Mouse (Mus musculus): Measurements from ENCODE around the gene Stard8. TPM values are rescaled to one million over a fixed set of nuclear protein-coding genes. Genes with fewer than 3 reads are reported as not detected.

Gene Stard8
- polyA plus RNA-seq, 2 experiments, result 2.0 to 2.2 TPM

GRCm38 (mm10) chrX:99011281-99011680 is 8.2 kb downstream of the Stard8 start:
- ATAC-seq (ENCODE audit: insufficient read depth), result no peak
- no peak for TF ChIP-seq CTCF (IDR thresholded peaks at IDR 0.05; ENCODE audit: low read depth)
- no peak for TF ChIP-seq EP300 (IDR thresholded peaks at IDR 0.05; ENCODE audit: low read depth)
- no peak for DNase-seq (ENCODE audit: low read depth in 3 of 3, low spot score in 3 of 3)
- Histone ChIP-seq H3K27me3 (ENCODE audit: control insufficient read depth, insufficient read depth, low read length) (no peaks in the 10 kb centered on the region), H3K36me3 (replicated peaks; ENCODE audit: control insufficient read depth, insufficient read depth, low read depth) (no peaks in the 10 kb centered on the region), H3K4me2 (ENCODE audit: low read depth) (no peak overlapping the region), H3K9ac (replicated peaks) (no peak overlapping the region), H3K4me3 (ENCODE audit: insufficient read depth in 1 of 2, low read depth in 2 of 2, low read length in 2 of 2) (no peak overlapping the region), H3K27ac (no peak overlapping the region), H3K4me1 (replicated peaks; ENCODE audit: control insufficient read depth in 2 of 2, insufficient read depth in 2 of 2, low read length in 1 of 2) (peaks cover 0 to 3% of the 10 kb centered on the region in 2 experiments; a peak in 1 of 4 replicates), H3K9me3 (ENCODE audit: control insufficient read depth, low read length) (no peaks in the 10 kb centered on the region)
- 35% methylated on average over 3 of the region's 3 CpGs for WGBS (ENCODE audit: insufficient replicate concordance)

GRCm38 (mm10) chrX:99012486-99012885 is 9.4 kb downstream of the Stard8 start:
- DNase-seq (ENCODE audit: low read depth in 3 of 3, low spot score in 3 of 3) (no peak), ATAC-seq (ENCODE audit: insufficient read depth) (no peak)
- no peak overlapping the region for H3K27ac ChIP-seq
- H3K27me3 ChIP-seq (ENCODE audit: control insufficient read depth, insufficient read depth, low read length), result no peaks in the 10 kb centered on the region; the same call in 1 of the 2 replicates
- peaks cover 0 to 3% of the 10 kb centered on the region in 2 experiments; a peak in 1 of 4 replicates for H3K4me1 ChIP-seq (replicated peaks; ENCODE audit: control insufficient read depth in 2 of 2, insufficient read depth in 2 of 2, low read length in 1 of 2)
- WGBS (ENCODE audit: insufficient replicate concordance), result 61% methylated on average over 3 of the region's 3 CpGs
- no peak overlapping the region for H3K9ac ChIP-seq (replicated peaks)
- no peak for TF ChIP-seq CTCF (IDR thresholded peaks at IDR 0.05; ENCODE audit: low read depth)
- TF ChIP-seq EP300 (IDR thresholded peaks at IDR 0.05; ENCODE audit: low read depth), result no peak
- no peaks in the 10 kb centered on the region for H3K36me3 ChIP-seq (replicated peaks; ENCODE audit: control insufficient read depth, insufficient read depth, low read depth)
- no peak overlapping the region for H3K4me3 ChIP-seq (ENCODE audit: insufficient read depth in 1 of 2, low read depth in 2 of 2, low read length in 2 of 2)
- H3K4me2 ChIP-seq (ENCODE audit: low read depth), result no peak overlapping the region
- no peaks in the 10 kb centered on the region for H3K9me3 ChIP-seq (ENCODE audit: control insufficient read depth, low read length)

GRCm38 (mm10) chrX:99015705-99016104 is 12.7 kb downstream of the Stard8 start:
- H3K4me3 ChIP-seq (ENCODE audit: insufficient read depth in 1 of 2, low read depth in 2 of 2, low read length in 2 of 2), result no peak overlapping the region
- DNase-seq (ENCODE audit: low read depth in 3 of 3, low spot score in 3 of 3), result no peak
- 27% methylated on average over 2 of the region's 2 CpGs for WGBS (ENCODE audit: insufficient replicate concordance)

GRCm38 (mm10) chrX:99016987-99017386 is 13.9 kb downstream of the Stard8 start:
- no peaks in the 10 kb centered on the region for H3K9me3 ChIP-seq (ENCODE audit: control insufficient read depth, low read length)
- no peak for ATAC-seq (ENCODE audit: insufficient read depth)
- H3K27me3 ChIP-seq (ENCODE audit: control insufficient read depth, insufficient read depth, low read length), result no peaks in the 10 kb centered on the region; the same call in 1 of the 2 replicates

More at GRCm38 (mm10) chrX:99015705-99016104, 12.7 kb downstream of the Stard8 start:
- Histone ChIP-seq H3K27ac (no peak overlapping the region), H3K27me3 (ENCODE audit: control insufficient read depth, insufficient read depth, low read length) (no peaks in the 10 kb centered on the region; the same call in 1 of the 2 replicates), H3K9ac (replicated peaks) (no peak overlapping the region), H3K9me3 (ENCODE audit: control insufficient read depth, low read length) (no peaks in the 10 kb centered on the region), H3K4me2 (ENCODE audit: low read depth) (no peak overlapping the region), H3K4me1 (replicated peaks; ENCODE audit: control insufficient read depth in 2 of 2, insufficient read depth in 2 of 2, low read length in 1 of 2) (peaks cover 0 to 3% of the 10 kb centered on the region in 2 experiments; a peak in 2 of 4 replicates), H3K36me3 (replicated peaks; ENCODE audit: control insufficient read depth, insufficient read depth, low read depth) (no peaks in the 10 kb centered on the region)
- ATAC-seq (ENCODE audit: insufficient read depth), result no peak
- TF ChIP-seq CTCF (IDR thresholded peaks at IDR 0.05; ENCODE audit: low read depth), result no peak
- no peak for TF ChIP-seq EP300 (IDR thresholded peaks at IDR 0.05; ENCODE audit: low read depth)

GRCm38 (mm10) chrX:99017874-99018273 is 14.8 kb downstream of the Stard8 start:
- H3K9me3 ChIP-seq (ENCODE audit: control insufficient read depth, low read length), result no peaks in the 10 kb centered on the region
- H3K9ac ChIP-seq (replicated peaks), result no peak overlapping the region
- no peak for TF ChIP-seq EP300 (IDR thresholded peaks at IDR 0.05; ENCODE audit: low read depth)
- TF ChIP-seq CTCF (IDR thresholded peaks at IDR 0.05; ENCODE audit: low read depth), result no peak
- H3K27me3 ChIP-seq (ENCODE audit: control insufficient read depth, insufficient read depth, low read length), result no peaks in the 10 kb centered on the region; the same call in 1 of the 2 replicates
- H3K36me3 ChIP-seq (replicated peaks; ENCODE audit: control insufficient read depth, insufficient read depth, low read depth), result no peaks in the 10 kb centered on the region
- WGBS (ENCODE audit: insufficient replicate concordance), result 58% methylated on average over 6 of the region's 6 CpGs
- no peak overlapping the region for H3K4me2 ChIP-seq (ENCODE audit: low read depth)
- DNase-seq (ENCODE audit: low read depth in 3 of 3, low spot score in 3 of 3) (no peak), ATAC-seq (ENCODE audit: insufficient read depth) (no peak)
- peaks cover 0 to 3% of the 10 kb centered on the region in 2 experiments; a peak in 2 of 4 replicates for H3K4me1 ChIP-seq (replicated peaks; ENCODE audit: control insufficient read depth in 2 of 2, insufficient read depth in 2 of 2, low read length in 1 of 2)
- H3K27ac ChIP-seq, result no peak overlapping the region
- H3K4me3 ChIP-seq (ENCODE audit: insufficient read depth in 1 of 2, low read depth in 2 of 2, low read length in 2 of 2), result no peak overlapping the region

More at GRCm38 (mm10) chrX:99016987-99017386, 13.9 kb downstream of the Stard8 start:
- Histone ChIP-seq H3K36me3 (replicated peaks; ENCODE audit: control insufficient read depth, insufficient read depth, low read depth) (no peaks in the 10 kb centered on the region), H3K4me3 (ENCODE audit: insufficient read depth in 1 of 2, low read depth in 2 of 2, low read length in 2 of 2) (no peak overlapping the region), H3K9ac (replicated peaks) (no peak overlapping the region), H3K4me1 (replicated peaks; ENCODE audit: control insufficient read depth in 2 of 2, insufficient read depth in 2 of 2, low read length in 1 of 2) (peaks cover 0 to 3% of the 10 kb centered on the region in 2 experiments; a peak in 2 of 4 replicates), H3K4me2 (ENCODE audit: low read depth) (no peak overlapping the region), H3K27ac (no peak overlapping the region)
- WGBS (ENCODE audit: insufficient replicate concordance), result 44% methylated on average over 8 of the region's 8 CpGs
- TF ChIP-seq EP300 (IDR thresholded peaks at IDR 0.05; ENCODE audit: low read depth), result no peak
- DNase-seq (ENCODE audit: low read depth in 3 of 3, low spot score in 3 of 3), result no peak

All from liver, embryonic 14.5 days (tissue).